Mouse (Mus musculus) ES-E14 (cell line): ENCODE data around the gene 2010300C02Rik. TPM values are rescaled to one million over a fixed set of nuclear protein-coding genes. Genes with fewer than 3 reads are reported as not detected.

ENCODE experiments used
- DNase-seq: peaks from one replicate; pipeline ENCODE4 v3.0.0-alpha.2; 2013; ENCODE audit warnings: low read depth, low spot score
- H3K27ac ChIP-seq: 2 replicates; pipeline ENCODE4 v1.5.1; 2012; ENCODE audit warnings: low read depth, mild to moderate bottlenecking, low read length, moderate library complexity, mixed read lengths; ENCODE audit not compliant: poor library complexity, insufficient read depth, severe bottlenecking
- H3K36me3 ChIP-seq: 2 replicates; pipeline ENCODE4 v1.6.1; 2012; ENCODE audit warnings: mild to moderate bottlenecking, low read length, moderate library complexity, mixed read lengths; ENCODE audit not compliant: control insufficient read depth, poor library complexity, insufficient read depth, severe bottlenecking
- H3K4me1 ChIP-seq, 2 experiments: fragments of 150-350 bp in 1 of 2; sonication (generic) in 1 of 2; 2 replicates each; pipeline ENCODE4 v1.6.1; 2012; ENCODE audit warnings: low read length in 2 of 2, mild to moderate bottlenecking in 1 of 2, mixed read lengths in 1 of 2; ENCODE audit not compliant: control insufficient read depth in 2 of 2, insufficient read depth in 2 of 2, poor library complexity in 1 of 2
- H3K4me3 ChIP-seq, 2 experiments: fragments of 150-350 bp in 1 of 2; sonication (generic) in 1 of 2; 2 replicates each; pipeline ENCODE4 v1.5.1; 2012; ENCODE audit warnings: low read length in 2 of 2, low read depth in 1 of 2, mild to moderate bottlenecking in 1 of 2, mixed read lengths in 1 of 2; ENCODE audit not compliant: insufficient read depth in 1 of 2, poor library complexity in 1 of 2, severe bottlenecking in 1 of 2
- H3K9ac ChIP-seq: 2 replicates; pipeline ENCODE4 v1.6.1; 2012; ENCODE audit warnings: low read depth, mild to moderate bottlenecking, low read length, mixed read lengths; ENCODE audit not compliant: poor library complexity, insufficient read depth, severe bottlenecking
- H3K9me3 ChIP-seq: fragments of 150-350 bp; sonication (generic); 2 replicates; pipeline ENCODE4 v1.6.1; 2012; ENCODE audit warnings: low read depth, mild to moderate bottlenecking, low read length; ENCODE audit not compliant: control insufficient read depth, insufficient read depth
- CHD2 ChIP-seq: IDR thresholded peaks from 2 replicates; pipeline ENCODE4 v1.6.1; 2014; ENCODE audit warnings: mild to moderate bottlenecking, low read depth, low read length, inconsistent platforms
- HCFC1 ChIP-seq: IDR thresholded peaks from 2 replicates; pipeline ENCODE4 v1.6.1; 2012; ENCODE audit warnings: low read length, inconsistent platforms, borderline replicate concordance; ENCODE audit not compliant: insufficient read depth
- MAFK ChIP-seq: IDR thresholded peaks from 2 replicates; pipeline ENCODE4 v1.6.1; 2014; ENCODE audit warnings: mild to moderate bottlenecking, low read depth, low read length, inconsistent platforms; ENCODE audit not compliant: insufficient read depth
- ZC3H11A ChIP-seq: IDR thresholded peaks from 2 replicates; pipeline ENCODE4 v1.6.1; 2012; ENCODE audit warnings: low read depth, mild to moderate bottlenecking, inconsistent platforms, low read length, borderline replicate concordance
- ZNF384 ChIP-seq: IDR thresholded peaks from 2 replicates; pipeline ENCODE4 v1.6.1; 2012; ENCODE audit warnings: low read depth, low read length, inconsistent platforms
- in situ Hi-C, 2 experiments: fragments of 600-800 bp; cut with MboI; formaldehyde crosslinking; loops; one replicate each; pipeline ENCODE4 v1.15.1; 2025; ENCODE audit warnings: low sequenced_read_pairs in 2 of 2, inconsistent platforms in 1 of 2; ENCODE audit not compliant: unreplicated experiment in 2 of 2
- total RNA-seq: library from RNA; depleted of rRNA; stranded (reverse); fragments of 300-350 nt; gene quantifications from 2 replicates; pipeline ENCODE4 v1.2.3, GENCODE M21; 2012

Gene 2010300C02Rik
- total RNA-seq, 1 experiment = 0.67 TPM

- Histone ChIP-seq H3K9me3 (no peaks in the 10 kb centered on the region), H3K36me3 (no peaks in the 10 kb centered on the region), H3K4me3 (no peak overlapping the region), H3K27ac (no peak overlapping the region), H3K9ac (no peak overlapping the region), H3K4me1 (no peaks in the 10 kb centered on the region)
- no peak for DNase-seq
- no peak for TF ChIP-seq MAFK
- no peak for TF ChIP-seq CHD2
- TF ChIP-seq HCFC1 = no peak
- TF ChIP-seq ZNF384 = no peak
- TF ChIP-seq ZC3H11A = no peak
- in situ Hi-C loops = no loop called here
These were observed 17.6 kb downstream of the 2010300C02Rik start for GRCm38 (mm10) chr1:37702326-37702725.

- no peaks in the 10 kb centered on the region for H3K9me3 ChIP-seq
- no peak for DNase-seq
- no peak overlapping the region for H3K9ac ChIP-seq
- no peak overlapping the region for H3K4me3 ChIP-seq
- no peak overlapping the region for H3K27ac ChIP-seq
- H3K4me1 ChIP-seq = peaks cover 0 to 8% of the 10 kb centered on the region in 2 experiments; a peak in 1 of 4 replicates
- in situ Hi-C loops = loop anchor here in 1 of 2 experiments (25.0 kb wide), 1 partner anchor 163 kb away; the partner anchor contains the start of genes Lipt1 and Tsga10
- no peak for TF ChIP-seq ZNF384
- TF ChIP-seq MAFK = no peak
- no peak for TF ChIP-seq CHD2
- no peak for TF ChIP-seq HCFC1
- no peak for TF ChIP-seq ZC3H11A
- H3K36me3 ChIP-seq = no peaks in the 10 kb centered on the region
These were observed 20.9 kb downstream of the 2010300C02Rik start for GRCm38 (mm10) chr1:37698852-37699439.

- no peaks in the 10 kb centered on the region for H3K36me3 ChIP-seq
- DNase-seq = no peak
- no peak for TF ChIP-seq HCFC1
- no peak for TF ChIP-seq MAFK
- TF ChIP-seq ZC3H11A = no peak
- TF ChIP-seq CHD2 = no peak
- TF ChIP-seq ZNF384 = no peak
- H3K4me3 ChIP-seq = no peak overlapping the region
- H3K9ac ChIP-seq = no peak overlapping the region
- in situ Hi-C loops = loop anchor here in 1 of 2 experiments (25.0 kb wide), 1 partner anchor 164 kb away; the partner anchor contains the start of genes Lipt1 and Tsga10
- H3K27ac ChIP-seq = no peak overlapping the region
- peaks cover 0 to 8% of the 10 kb centered on the region in 2 experiments; a peak in 1 of 4 replicates for H3K4me1 ChIP-seq
- no peaks in the 10 kb centered on the region for H3K9me3 ChIP-seq
These were observed 21.6 kb downstream of the 2010300C02Rik start for GRCm38 (mm10) chr1:37698186-37698839.

GRCm38 (mm10) chr1:37696918-37697317 is 23.0 kb downstream of the 2010300C02Rik start:
- DNase-seq = no peak
- H3K4me1 ChIP-seq = peaks cover 0 to 8% of the 10 kb centered on the region in 2 experiments; a peak in 1 of 4 replicates
- no peak overlapping the region for H3K27ac ChIP-seq
- no peaks in the 10 kb centered on the region for H3K9me3 ChIP-seq
- TF ChIP-seq ZC3H11A (no peak), MAFK (no peak), ZNF384 (no peak), CHD2 (no peak), HCFC1 (no peak)
- no peak overlapping the region for H3K4me3 ChIP-seq
- no peak overlapping the region for H3K9ac ChIP-seq
- in situ Hi-C loops = loop anchor here in 1 of 2 experiments (25.0 kb wide), 1 partner anchor 165 kb away; the partner anchor contains the start of genes Lipt1 and Tsga10
- no peaks in the 10 kb centered on the region for H3K36me3 ChIP-seq
